Mouse (Mus musculus): Measurements from ENCODE around the gene P3h3.

- TF ChIP-seq CTCF (IDR thresholded peaks at IDR 0.05; ENCODE audit: low read depth, low read length), result no peak
- TF ChIP-seq POLR2A (IDR thresholded peaks at IDR 0.05; ENCODE audit: extremely low read depth, insufficient read depth, low read length), result no peak
Observed at GRCm38 (mm10) chr6:124879390-124879789, 21.8 kb upstream of the P3h3 start.

Measured in liver, adult 2 months (tissue).